Mouse (Mus musculus) hindbrain, embryonic 15.5 days (tissue): ENCODE measurements around the gene Ndufb4. TPM values are rescaled to one million over a fixed set of nuclear protein-coding genes. Genes with fewer than 3 reads are reported as not detected.

Source experiments
- ATAC-seq: fragments of 200-750 bp; cut with Nextera tagmentation; 2 replicates; pipeline ENCODE4 v1.8.0; 2017; ENCODE audit warnings: low read depth, moderate number of reproducible peaks, moderate TSS enrichment; ENCODE audit not compliant: low FRiP score
- H3K27ac ChIP-seq: fragments of 300-500 bp; sonication (generic); replicated peaks from 2 replicates; pipeline ENCODE4 v1.5.1; 2015; ENCODE audit warnings: mild to moderate bottlenecking, inconsistent platforms
- H3K27me3 ChIP-seq: fragments of 300-500 bp; sonication (generic); 2 replicates; pipeline ENCODE4 v1.6.1; 2015; ENCODE audit warnings: control low read depth, inconsistent platforms
- H3K36me3 ChIP-seq: fragments of 300-500 bp; sonication (generic); 2 replicates; pipeline ENCODE4 v1.6.1; 2015; ENCODE audit warnings: control low read depth, inconsistent platforms
- H3K4me1 ChIP-seq: fragments of 300-500 bp; sonication (generic); replicated peaks from 2 replicates; pipeline ENCODE4 v1.6.1; 2015; ENCODE audit warnings: control low read depth, inconsistent platforms
- H3K4me2 ChIP-seq: fragments of 300-500 bp; sonication (generic); 2 replicates; pipeline ENCODE4 v1.6.1; 2015; ENCODE audit warnings: moderate library complexity, mild to moderate bottlenecking, inconsistent platforms
- H3K4me3 ChIP-seq: fragments of 300-500 bp; sonication (generic); 2 replicates; pipeline ENCODE4 v1.5.1; 2015; ENCODE audit warnings: mild to moderate bottlenecking, inconsistent platforms
- H3K9ac ChIP-seq: fragments of 300-500 bp; sonication (generic); 2 replicates; pipeline ENCODE4 v1.6.1; 2015; ENCODE audit warnings: inconsistent platforms
- H3K9me3 ChIP-seq: fragments of 300-500 bp; sonication (generic); 2 replicates; pipeline ENCODE4 v1.6.1; 2016; ENCODE audit warnings: control low read depth, inconsistent platforms
- WGBS: fragments of 180-500 bp; shearing (Covaris S2); methylation state at CpG from one replicate; pipeline ENCODE4 v1.1.7; 2015; 5-methylcytosine and 5-hydroxymethylcytosine counted together
- polyA plus RNA-seq: library from polyadenylated mRNA; unstranded; fragments of >200 nt; fragmentation: Nextera tagmentation; extraction: Ambion mirVana; gene quantifications from 2 replicates; pipeline ENCODE4 v1.2.1, GENCODE M21; 2015

The Ndufb4 gene
- polyA plus RNA-seq, 1 experiment from 2014 or later, result 56.8 TPM

GRCm38 (mm10) chr16:37597412-37597811 lies 56.8 kb downstream of the Ndufb4 start:
- no peak overlapping the region for H3K4me3 ChIP-seq
- H3K9me3 ChIP-seq, result no peaks in the 10 kb centered on the region
- no peak overlapping the region for H3K4me2 ChIP-seq
- H3K9ac ChIP-seq, result no peak overlapping the region
- H3K27me3 ChIP-seq, result no peaks in the 10 kb centered on the region
- no peaks in the 10 kb centered on the region for H3K36me3 ChIP-seq
- ATAC-seq, result no peak
- no peaks in the 10 kb centered on the region for H3K4me1 ChIP-seq
- 77% methylated on average over 5 of the region's 5 CpGs for WGBS
- H3K27ac ChIP-seq, result no peak overlapping the region

Other genes starting within 250 kb of the Ndufb4 start
- gene Gtf2e1, start 114.7 kb downstream of the Ndufb4 start, polyA plus RNA-seq, result 28.1 and 28.7 TPM in 2 replicates
- gene Rabl3, start 114.6 kb downstream of the Ndufb4 start, polyA plus RNA-seq, result 16.2 and 16.4 TPM in 2 replicates
- 0.10 and 0.19 TPM in 2 replicates for gene Hgd, start 74.3 kb downstream of the Ndufb4 start, polyA plus RNA-seq
- gene Fstl1, start 122.4 kb upstream of the Ndufb4 start, polyA plus RNA-seq, result 92.7 and 103 TPM in 2 replicates
- gene Gm36028, start 206.7 kb upstream of the Ndufb4 start, polyA plus RNA-seq, result 0.14 and 0.27 TPM in 2 replicates
- gene Lrrc58, start 213.9 kb upstream of the Ndufb4 start, polyA plus RNA-seq, result 48.2 and 51.7 TPM in 2 replicates